Mouse (Mus musculus) testis, adult 2 months (tissue): ENCODE results near the gene Ust. TPM values are rescaled to one million over a fixed set of nuclear protein-coding genes. Genes with fewer than 3 reads are reported as not detected.

Experiments used
- H3K27ac ChIP-seq: fragments of 200-500 bp; 2 replicates; pipeline ENCODE4 v1.5.1; 2012; ENCODE audit warnings: low read depth, low read length; ENCODE audit not compliant: control insufficient read depth, insufficient read depth
- H3K27me3 ChIP-seq: fragments of 200-500 bp; 2 replicates; pipeline ENCODE4 v1.6.1; 2012; ENCODE audit warnings: mild to moderate bottlenecking, low read length, moderate library complexity; ENCODE audit not compliant: control insufficient read depth, insufficient read depth
- H3K36me3 ChIP-seq: fragments of 200-500 bp; 2 replicates; pipeline ENCODE4 v1.6.1; 2012; ENCODE audit warnings: mild to moderate bottlenecking, low read length; ENCODE audit not compliant: control insufficient read depth, insufficient read depth
- H3K4me1 ChIP-seq: fragments of 200-500 bp; 2 replicates; pipeline ENCODE4 v1.6.1; 2012; ENCODE audit warnings: low read length; ENCODE audit not compliant: control insufficient read depth, insufficient read depth
- H3K4me3 ChIP-seq: fragments of 200-500 bp; 2 replicates; pipeline ENCODE4 v1.5.1; 2012; ENCODE audit warnings: low read depth, mild to moderate bottlenecking, low read length, moderate library complexity, mixed read lengths; ENCODE audit not compliant: control insufficient read depth
- CTCF ChIP-seq: fragments of 200-500 bp; IDR thresholded peaks from 2 replicates; pipeline ENCODE4 v1.5.1; 2012; ENCODE audit warnings: low read depth, mild to moderate bottlenecking, inconsistent platforms, low read length, moderate library complexity; ENCODE audit not compliant: control insufficient read depth, insufficient read depth, insufficient replicate concordance
- POLR2A ChIP-seq: fragments of 200-500 bp; IDR thresholded peaks from 2 replicates; pipeline ENCODE4 v1.6.1; 2012; ENCODE audit warnings: low read depth, mild to moderate bottlenecking, inconsistent platforms, low read length, moderate library complexity; ENCODE audit not compliant: control insufficient read depth
- polyA plus RNA-seq: library from polyadenylated mRNA; depleted of rRNA; stranded (reverse); fragments of >200 nt; gene quantifications from 2 replicates; pipeline ENCODE4 v1.2.3, GENCODE M21; 2012

Gene Ust
- polyA plus RNA-seq, 1 experiment = 1.1 TPM

DNA sequence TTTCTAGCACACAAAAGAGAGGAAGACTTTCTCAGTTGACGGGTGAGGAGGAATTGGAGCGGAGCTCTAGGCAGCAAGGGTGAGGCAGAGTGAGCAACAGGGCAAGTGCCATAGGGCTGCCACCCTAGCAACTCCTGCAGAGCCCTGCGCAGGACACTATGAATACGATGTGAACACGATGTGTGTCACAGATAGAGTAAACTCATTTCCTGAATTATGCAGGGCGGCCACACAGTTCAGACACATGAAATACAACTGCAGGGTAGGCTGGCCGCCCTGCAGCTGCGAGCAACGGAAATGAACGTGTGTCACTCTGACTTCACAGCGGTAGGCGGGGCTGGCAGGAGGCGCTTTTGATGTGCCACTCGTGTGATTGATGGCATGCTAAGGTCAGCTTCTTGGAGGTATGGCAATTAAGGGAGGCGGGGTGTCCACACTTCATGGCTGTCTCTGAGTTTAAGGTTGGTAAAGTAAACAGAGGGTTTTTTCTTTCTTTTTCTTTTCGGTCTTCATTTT lies 304.7 kb downstream of the Ust start:
- Histone ChIP-seq H3K36me3 (no peaks in the 10 kb centered on the region), H3K27ac (no peak overlapping the region), H3K4me3 (no peak overlapping the region), H3K27me3 (no peaks in the 10 kb centered on the region), H3K4me1 (no peaks in the 10 kb centered on the region)
- TF ChIP-seq POLR2A (no peak), CTCF (no peak)

DNA sequence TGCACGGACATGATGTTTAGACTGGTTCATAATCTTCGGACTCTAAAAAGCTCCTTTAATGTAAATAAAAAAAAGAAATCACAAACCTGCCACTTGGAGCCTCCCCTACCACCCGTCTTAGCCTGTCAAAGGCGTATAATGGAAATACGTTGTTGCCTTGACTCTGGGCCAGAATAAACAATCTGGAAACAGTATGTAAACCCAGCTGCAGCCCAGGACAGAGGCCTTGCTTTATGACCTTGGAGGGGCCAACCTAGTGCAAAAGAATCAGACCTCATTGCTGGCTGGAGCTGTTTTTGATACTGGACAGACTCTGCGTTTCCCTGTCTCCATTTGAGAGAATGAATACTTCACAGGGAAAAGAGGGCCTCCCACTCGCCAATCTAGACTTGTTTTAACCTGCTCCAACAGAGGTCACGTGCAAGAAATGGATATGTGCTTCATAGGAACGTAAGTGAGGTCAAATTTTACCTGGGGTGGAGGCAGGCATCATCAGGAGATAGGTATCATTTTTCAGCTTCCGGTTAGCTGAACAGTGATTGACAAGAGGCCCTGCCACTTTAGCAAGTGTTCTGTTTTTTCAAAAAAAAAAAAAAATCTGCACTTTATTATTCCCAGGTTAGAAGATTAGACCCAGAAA lies 305.2 kb downstream of the Ust start:
- no peak overlapping the region for H3K27ac ChIP-seq
- no peaks in the 10 kb centered on the region for H3K4me1 ChIP-seq

DNA sequence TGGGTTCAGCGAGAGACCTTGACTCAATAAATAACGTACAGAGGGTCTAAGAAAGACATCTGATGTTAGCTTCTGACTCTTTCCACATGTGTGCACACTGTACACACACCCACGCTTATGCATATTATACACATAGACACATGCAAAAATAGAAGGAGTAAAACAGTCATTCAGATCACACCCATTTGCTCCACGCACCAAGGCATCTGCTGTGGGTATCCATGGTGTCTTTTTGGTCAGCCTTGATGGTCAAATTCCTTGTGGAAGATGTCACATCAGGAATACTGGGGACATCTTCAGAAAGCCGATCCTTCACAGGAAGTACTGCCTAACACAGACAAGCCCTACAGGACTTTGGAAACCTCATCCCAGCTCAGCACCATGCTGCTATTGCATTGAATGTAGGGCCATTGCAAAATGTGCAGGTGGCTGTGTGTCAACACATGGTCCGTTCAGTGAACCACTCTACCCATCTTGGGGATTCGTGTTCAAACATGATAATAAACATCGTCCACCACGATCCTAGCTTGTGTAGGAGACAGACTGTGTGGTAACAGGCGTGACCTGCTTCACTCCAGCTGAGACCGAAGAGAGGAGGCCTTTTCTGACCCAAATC lies 305.9 kb downstream of the Ust start:
- H3K27ac ChIP-seq = no peak overlapping the region
- H3K4me3 ChIP-seq = no peak overlapping the region
- TF ChIP-seq POLR2A (no peak), CTCF (no peak)
- no peaks in the 10 kb centered on the region for H3K36me3 ChIP-seq
- no peaks in the 10 kb centered on the region; the same call in 1 of the 2 replicates for H3K4me1 ChIP-seq
- no peaks in the 10 kb centered on the region for H3K27me3 ChIP-seq

More for the DNA sequence above, 305.2 kb downstream of the Ust start:
- H3K36me3 ChIP-seq = no peaks in the 10 kb centered on the region
- TF ChIP-seq POLR2A (no peak), CTCF (no peak)
- H3K27me3 ChIP-seq = no peaks in the 10 kb centered on the region
- no peak overlapping the region for H3K4me3 ChIP-seq

DNA sequence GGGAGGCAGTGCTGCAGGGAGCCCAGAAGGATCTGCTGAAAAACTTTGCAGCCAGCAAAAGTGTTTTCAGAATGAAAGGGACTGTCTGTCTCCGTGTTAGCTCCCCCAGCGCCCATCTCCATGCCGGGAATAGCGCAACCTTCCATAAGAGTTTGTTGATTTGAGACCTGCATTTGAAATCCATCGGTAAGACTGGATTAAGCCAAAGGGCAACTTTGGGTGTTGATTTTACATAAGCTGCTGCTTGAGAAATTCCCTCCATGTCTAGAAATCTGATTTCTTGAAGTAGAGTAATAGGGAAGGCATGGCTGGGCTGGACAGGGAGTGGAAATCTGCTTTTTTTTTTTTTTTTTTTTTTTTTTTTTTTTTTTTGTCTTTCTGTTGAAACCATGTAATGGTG lies 306.9 kb downstream of the Ust start:
- Histone ChIP-seq H3K27me3 (no peaks in the 10 kb centered on the region), H3K36me3 (no peaks in the 10 kb centered on the region), H3K4me3 (no peak overlapping the region), H3K4me1 (peaks cover 3% of the 10 kb centered on the region; the same call in 1 of the 2 replicates), H3K27ac (no peak overlapping the region)
- TF ChIP-seq POLR2A (no peak), CTCF (no peak)

DNA sequence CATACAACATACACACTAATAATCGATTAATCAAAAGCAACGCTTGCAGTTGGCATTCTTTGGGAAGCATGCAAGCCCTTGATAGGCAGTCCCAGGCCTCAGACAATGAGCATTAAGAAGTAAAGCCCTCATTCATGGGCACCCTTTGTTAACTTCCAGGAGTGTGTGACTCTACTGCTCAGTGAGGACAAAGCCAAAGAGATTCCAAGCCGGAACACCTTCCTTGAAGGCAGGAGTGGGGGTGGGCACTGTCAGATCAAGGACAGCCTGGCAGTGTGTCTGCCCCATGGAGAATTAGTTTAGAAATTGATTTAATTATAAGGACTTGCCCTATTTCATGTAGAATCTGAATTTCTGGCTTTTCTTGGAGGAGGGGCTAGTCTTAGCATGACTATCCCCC lies 308.3 kb downstream of the Ust start:
- no peak overlapping the region for H3K27ac ChIP-seq
- TF ChIP-seq POLR2A = no peak
- no peak for TF ChIP-seq CTCF
- peaks cover 7% of the 10 kb centered on the region for H3K4me1 ChIP-seq
- no peaks in the 10 kb centered on the region for H3K36me3 ChIP-seq
- H3K4me3 ChIP-seq = no peak overlapping the region
- H3K27me3 ChIP-seq = no peaks in the 10 kb centered on the region

DNA sequence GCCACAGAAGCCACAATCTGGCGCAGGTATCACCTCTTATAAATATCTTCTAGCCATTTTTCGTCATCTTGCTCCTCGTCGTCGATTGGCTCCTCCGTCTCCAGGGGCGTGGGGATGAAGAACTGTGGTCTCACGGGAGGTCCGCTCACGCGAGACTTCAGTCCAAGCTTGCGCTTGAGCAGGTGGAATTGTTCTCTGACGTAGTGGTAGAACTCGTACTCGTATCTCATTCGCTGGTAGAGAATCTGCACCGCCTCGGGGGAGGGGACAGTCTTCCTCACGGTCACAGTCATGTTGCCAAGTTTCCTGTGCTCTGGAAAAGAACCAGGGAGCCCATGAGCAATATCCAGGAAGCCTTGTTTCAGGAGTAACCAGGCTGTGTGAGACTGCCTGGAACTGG lies 311.3 kb downstream of the Ust start:
- TF ChIP-seq CTCF = no peak
- TF ChIP-seq POLR2A = peak; percentile 84
- no peaks in the 10 kb centered on the region for H3K27me3 ChIP-seq
- peak overlapping the region; percentile 66 for H3K4me3 ChIP-seq
- no peaks in the 10 kb centered on the region for H3K36me3 ChIP-seq
- peak overlapping the region; percentile 51; the same call in 1 of the 2 replicates for H3K27ac ChIP-seq
- peaks cover 7% of the 10 kb centered on the region for H3K4me1 ChIP-seq

DNA sequence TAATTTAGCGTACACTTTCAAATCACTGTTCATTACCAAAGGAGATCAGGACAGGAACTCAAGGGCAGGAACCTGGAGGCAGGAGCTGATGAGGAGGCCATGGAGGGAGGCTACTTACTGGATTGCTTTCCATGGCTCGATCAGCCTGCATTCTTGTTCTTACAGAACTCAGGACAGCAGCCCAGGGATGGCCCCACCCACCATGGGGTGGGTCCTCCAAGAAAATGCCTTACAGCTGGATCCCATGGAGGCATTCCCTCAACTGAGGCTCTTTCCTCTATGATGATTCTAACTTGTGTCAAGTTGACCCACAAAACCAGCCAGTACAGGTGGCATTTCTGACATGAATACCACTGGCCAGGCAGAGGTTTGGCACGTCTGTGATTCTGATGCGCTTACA lies 314.9 kb downstream of the Ust start:
- Histone ChIP-seq H3K4me1 (peaks cover 7% of the 10 kb centered on the region), H3K27ac (no peak overlapping the region), H3K27me3 (no peaks in the 10 kb centered on the region), H3K4me3 (no peak overlapping the region), H3K36me3 (no peaks in the 10 kb centered on the region)
- TF ChIP-seq POLR2A (no peak), CTCF (no peak)
